In the genomic region with DNA sequence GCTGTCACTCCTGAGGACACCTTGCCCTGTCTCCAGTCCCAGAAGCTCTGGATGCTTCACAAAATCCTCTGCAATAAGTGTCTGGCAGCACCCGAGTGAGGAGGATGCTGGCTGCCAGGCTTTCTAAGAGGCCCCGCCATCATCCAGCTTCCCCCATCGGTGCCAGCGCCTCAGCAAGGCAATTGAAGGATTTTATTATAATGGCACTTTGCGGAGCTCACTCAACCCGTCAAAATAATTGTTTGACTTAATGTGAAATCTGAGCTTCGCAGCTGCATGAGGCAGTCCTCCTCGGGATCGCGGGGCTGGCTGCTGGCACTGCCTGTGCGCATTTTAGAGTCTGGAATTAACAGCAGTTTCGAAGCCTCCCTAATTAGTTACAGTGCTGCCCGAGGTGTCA, we compare ENCODE assay signal across 10 mouse cellular contexts.
DNase-seq lines count a peak whose midpoint lies in the region; ATAC-seq lines count a peak whose summit lies in the region.
"Had no signal": no experiment of that assay in that cellular context is flagged by ENCODE, and none has a peak within 500 bp of the region (broad histone marks: within the 10 kb centered on the region; RNA-seq: fewer than 3 reads in every experiment).

No protein-coding gene starts in this region.

- peak overlapping the region; percentile 26; the same call in 1 of the 2 replicates for H3K4me2 ChIP-seq in midbrain, embryonic 12.5 days (replicated peaks)
- no peak overlapping the region for H3K4me2 ChIP-seq in midbrain, embryonic 11.5 days
- peak overlapping the region; percentile 22; the same call in 1 of the 2 replicates for H3K4me2 ChIP-seq in hindbrain, embryonic 12.5 days (replicated peaks)
- H3K4me2 ChIP-seq in limb, embryonic 11.5 days (ENCODE audit: low read depth, severe bottlenecking), result no peak overlapping the region
- H3K4me2 ChIP-seq: liver, embryonic 13.5 days had no signal

- H3K27me3 ChIP-seq in midbrain, embryonic 12.5 days, result no peaks in the 10 kb centered on the region
- H3K27me3 ChIP-seq in midbrain, embryonic 11.5 days (ENCODE audit: control insufficient read depth, insufficient read depth, low read length), result no peaks in the 10 kb centered on the region
- H3K27me3 ChIP-seq in hindbrain, embryonic 12.5 days, result no peaks in the 10 kb centered on the region
- no peaks in the 10 kb centered on the region for H3K27me3 ChIP-seq in limb, embryonic 11.5 days (ENCODE audit: control insufficient read depth, insufficient read depth, low read length)
- H3K27me3 ChIP-seq: liver, embryonic 13.5 days had no signal

- no peak overlapping the region for H3K9ac ChIP-seq in midbrain, embryonic 12.5 days (replicated peaks)
- H3K9ac ChIP-seq in midbrain, embryonic 11.5 days (ENCODE audit: low read length), result no peak overlapping the region
- no peak overlapping the region for H3K9ac ChIP-seq in hindbrain, embryonic 12.5 days
- no peak overlapping the region for H3K9ac ChIP-seq in limb, embryonic 11.5 days (ENCODE audit: low read length)
- H3K9ac ChIP-seq: liver, embryonic 13.5 days had no signal

- H3K36me3 ChIP-seq in midbrain, embryonic 12.5 days, result no peaks in the 10 kb centered on the region
- H3K36me3 ChIP-seq in midbrain, embryonic 11.5 days (ENCODE audit: control insufficient read depth, insufficient read depth, low read length), result no peaks in the 10 kb centered on the region
- H3K36me3 ChIP-seq in hindbrain, embryonic 12.5 days, result no peaks in the 10 kb centered on the region
- H3K36me3 ChIP-seq in limb, embryonic 11.5 days (ENCODE audit: control insufficient read depth, insufficient read depth, low read length), result no peaks in the 10 kb centered on the region
- H3K36me3 ChIP-seq: liver, embryonic 13.5 days had no signal

- H3K4me3 ChIP-seq in midbrain, embryonic 12.5 days, result no peak overlapping the region
- H3K4me3 ChIP-seq in midbrain, embryonic 11.5 days (ENCODE audit: low read depth, low read length), result no peak overlapping the region
- H3K4me3 ChIP-seq in hindbrain, embryonic 12.5 days, result no peak overlapping the region
- no peak overlapping the region for H3K4me3 ChIP-seq in limb, embryonic 11.5 days (ENCODE audit: low read depth, low read length)
- H3K4me3 ChIP-seq: liver, embryonic 13.5 days had no signal

- 0 out of 2 replicates have a peak, but pooled peaks cover 2% of the 10 kb centered on the region for H3K4me1 ChIP-seq in midbrain, embryonic 12.5 days
- H3K4me1 ChIP-seq in midbrain, embryonic 11.5 days (ENCODE audit: control insufficient read depth, insufficient read depth, low read length), result 0 out of 2 replicates have a peak, but pooled peaks cover 2% of the 10 kb centered on the region
- H3K4me1 ChIP-seq in hindbrain, embryonic 12.5 days, result peaks cover 3% of the 10 kb centered on the region; the same call in 1 of the 2 replicates
- no peaks in the 10 kb centered on the region for H3K4me1 ChIP-seq in limb, embryonic 11.5 days (ENCODE audit: control insufficient read depth, insufficient read depth, low read length)
- H3K4me1 ChIP-seq: liver, embryonic 13.5 days had no signal

- ATAC-seq in midbrain, embryonic 12.5 days (ENCODE audit: low FRiP score, low read depth), result no peak
- ATAC-seq in midbrain, embryonic 11.5 days (ENCODE audit: low FRiP score), result no peak
- 0 out of 2 replicates have a peak, but pooled peaks have one; percentile 38 for ATAC-seq in hindbrain, embryonic 12.5 days (ENCODE audit: low FRiP score)
- no peak for ATAC-seq in limb, embryonic 11.5 days (ENCODE audit: insufficient number of reproducible peaks, low FRiP score, low TSS enrichment, low read depth)
- ATAC-seq: inflammation-experienced regulatory T-cells, adult 6 months had no signal

- 38% methylated on average over 13 of the region's 13 CpGs for WGBS in midbrain, embryonic 12.5 days
- 59% methylated on average over 13 of the region's 13 CpGs for WGBS in midbrain, embryonic 11.5 days
- 32% methylated on average over 13 of the region's 13 CpGs for WGBS in hindbrain, embryonic 12.5 days
- WGBS in limb, embryonic 11.5 days, result 22% methylated on average over 13 of the region's 13 CpGs

- no peak for DNase-seq in midbrain, embryonic 11.5 days (ENCODE audit: low spot score, missing footprints)
- peak; percentile 31 for DNase-seq in limb, embryonic 11.5 days (ENCODE audit: low spot score)
- peak; percentile 14 to 25 for DNase-seq in right cerebral cortex, postnatal 36 days (ENCODE audit: low spot score in 2 of 2)
- DNase-seq in spleen, postnatal 36 days (ENCODE audit: low spot score in 2 of 2), result no peak
- no peak for DNase-seq in spleen, postnatal 14 days (ENCODE audit: low spot score in 2 of 2)
- DNase-seq in lung, postnatal 36 days, result no peak
- DNase-seq: liver, embryonic 13.5 days had no signal

- H3K9me3 ChIP-seq in midbrain, embryonic 12.5 days, result no peaks in the 10 kb centered on the region
- H3K9me3 ChIP-seq in midbrain, embryonic 11.5 days (ENCODE audit: control insufficient read depth, low read length), result no peaks in the 10 kb centered on the region
- H3K9me3 ChIP-seq in hindbrain, embryonic 12.5 days (replicated peaks), result no peaks in the 10 kb centered on the region
- H3K9me3 ChIP-seq in limb, embryonic 11.5 days (ENCODE audit: control insufficient read depth, low read length), result no peaks in the 10 kb centered on the region

- no peak overlapping the region for H3K27ac ChIP-seq in midbrain, embryonic 12.5 days (replicated peaks)
- H3K27ac ChIP-seq in midbrain, embryonic 11.5 days (ENCODE audit: low read depth, low read length), result no peak overlapping the region
- H3K27ac ChIP-seq in hindbrain, embryonic 12.5 days, result no peak overlapping the region
- no peak overlapping the region for H3K27ac ChIP-seq in limb, embryonic 11.5 days (replicated peaks; ENCODE audit: low read depth, low read length)
- H3K27ac ChIP-seq: liver, embryonic 13.5 days had no signal

Comparison
In these comparisons a context has a peak if more than half of its experiments do, and no peak if none do; other contexts are left out.
1. H3K4me2 ChIP-seq: peak in midbrain, embryonic 12.5 days (single experiment) and hindbrain, embryonic 12.5 days (single experiment); none in midbrain, embryonic 11.5 days (single experiment) and limb, embryonic 11.5 days (single experiment).
2. DNase-seq: peak in limb, embryonic 11.5 days (single experiment) and right cerebral cortex, postnatal 36 days (2 of 2); none in midbrain, embryonic 11.5 days (single experiment), spleen, postnatal 36 days (0 of 2), spleen, postnatal 14 days (0 of 2) and lung, postnatal 36 days (single experiment).